Mouse (Mus musculus) large intestine, adult 2 months (tissue): ENCODE data around the gene Ercc6l. TPM values are rescaled to one million over a fixed set of nuclear protein-coding genes. Genes with fewer than 3 reads are reported as not detected.
"Not testable (repeated sequence)": the region's sequence is repeated elsewhere in the genome, so short reads cannot be mapped to it uniquely, and the experiment has no call there.

Experiments used
- DNase-seq: peaks from one replicate; pipeline ENCODE4 v3.0.0-alpha.2; 2012; ENCODE audit warnings: low read depth, low spot score
- WGBS: fragments of 180-500 bp; shearing (Covaris S2); methylation state at CpG from one replicate; pipeline ENCODE4 v1.1.7; 2018; 5-methylcytosine and 5-hydroxymethylcytosine counted together
- polyA plus RNA-seq: library from polyadenylated mRNA; depleted of rRNA; stranded (reverse); fragments of >200 nt; gene quantifications from 2 replicates; pipeline ENCODE4 v1.2.3, GENCODE M21; 2012; rRNA removed

The Ercc6l gene
- polyA plus RNA-seq, 1 experiment: 1.2 TPM

GRCm38 (mm10) chrX:102119042-102119864, 37.6 kb downstream of the Ercc6l start, which contains the start of gene Pin4:
Gene Pin4, plus strand, starts transcription at chrX:102119447.
- WGBS: 10% methylated on average over 30 of the region's 30 CpGs
- peak; percentile 73 for DNase-seq

GRCm38 (mm10) chrX:102115676-102116075, 41.2 kb downstream of the Ercc6l start:
- 45% methylated on average over 4 of the region's 4 CpGs for WGBS
- no peak for DNase-seq

DNA sequence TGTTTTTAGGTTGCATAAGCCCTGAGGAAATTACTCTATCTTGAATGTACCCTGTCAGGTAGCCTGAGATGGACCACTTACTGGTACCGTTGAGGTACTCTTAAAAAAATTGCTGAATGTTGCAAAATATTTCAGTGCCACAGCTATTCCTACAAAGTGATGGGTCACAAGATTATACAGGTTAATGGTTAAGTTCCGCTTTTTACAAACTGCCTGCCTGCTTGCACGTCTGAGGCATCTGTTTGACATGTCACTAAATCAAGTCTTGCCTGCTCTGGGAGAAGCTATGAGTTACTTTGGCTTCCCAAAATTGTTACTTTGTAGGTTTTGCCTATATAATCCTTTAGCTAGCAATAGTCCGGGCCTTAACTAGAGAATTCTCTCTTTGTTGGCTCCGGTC, 47.5 kb downstream of the Ercc6l start:
- WGBS: 57% methylated on average over 5 of the region's 5 CpGs
- not testable (repeated sequence) for DNase-seq

- DNase-seq: not testable (repeated sequence)
- WGBS: 69% methylated on average over 2 of the region's 2 CpGs
Measured at GRCm38 (mm10) chrX:102103830-102104229, 53.1 kb downstream of the Ercc6l start.

GRCm38 (mm10) chrX:102101886-102102285, 55.0 kb downstream of the Ercc6l start:
- 48% methylated on average over 7 of the region's 7 CpGs for WGBS

GRCm38 (mm10) chrX:102094381-102094904, 62.4 kb downstream of the Ercc6l start:
- no peak for DNase-seq
- WGBS: 70% methylated on average over 7 of the region's 7 CpGs

More at GRCm38 (mm10) chrX:102101886-102102285, 55.0 kb downstream of the Ercc6l start:
- no peak for DNase-seq

Other genes starting within 250 kb of the Ercc6l start
- gene Rtl5, start 85.8 kb downstream of the Ercc6l start, polyA plus RNA-seq: 1.3 and 1.6 TPM in 2 replicates
- 2.4 and 5.1 TPM in 2 replicates for gene Pin4, start 37.6 kb downstream of the Ercc6l start, polyA plus RNA-seq
- 619 and 685 TPM in 2 replicates for gene Rps4x, start 32.3 kb upstream of the Ercc6l start, polyA plus RNA-seq
- gene Cited1, start 95.1 kb upstream of the Ercc6l start, polyA plus RNA-seq: 0.23 and 0.37 TPM in 2 replicates